Mouse (Mus musculus) kidney, adult 2 months (tissue): ENCODE measurements at regions not wholly inside any gene's neighbourhood (a gene's known extent, or its start where the extent isn't known, plus 50 kb on each side); places are given as distances from the start of the nearest gene placed in this dataset.

ENCODE experiments used
- CTCF ChIP-seq: fragments of 200-500 bp; conservative IDR thresholded peaks from 2 replicates; pipeline ENCODE4 v1.5.1; 2011; ENCODE audit warnings: low read depth, mild to moderate bottlenecking, control low read depth, low read length, moderate library complexity, mixed read lengths; ENCODE audit not compliant: insufficient read depth, insufficient read length
- POLR2A ChIP-seq: fragments of 200-500 bp; IDR thresholded peaks from one replicate; pipeline ENCODE4 v1.6.1; 2011; ENCODE audit warnings: low read depth, low read length, control low read depth

GRCm38 (mm10) chr15:88532008-88532407 lies 68.1 kb upstream of the Zdhhc25 start:
- TF ChIP-seq CTCF (no peak), POLR2A (no peak)
